Mouse (Mus musculus) limb, embryonic 11.5 days (tissue): ENCODE measurements around the gene Cyp3a13. TPM values are rescaled to one million over a fixed set of nuclear protein-coding genes. Genes with fewer than 3 reads are reported as not detected.
"Not testable (repeated sequence)": the region's sequence is repeated elsewhere in the genome, so short reads cannot be mapped to it uniquely, and the experiment has no call there.

Experiments
- ATAC-seq: fragments of 200-750 bp; cut with Nextera tagmentation; 2 replicates; pipeline ENCODE4 v1.8.0; 2017; ENCODE audit warnings: low read depth; ENCODE audit not compliant: insufficient number of reproducible peaks, low FRiP score, low TSS enrichment
- DNase-seq: peaks from one replicate; pipeline ENCODE4 v3.0.0-alpha.2; 2015; ENCODE audit warnings: low spot score
- H3K27ac ChIP-seq: fragments of 300-500 bp; sonication (generic); replicated peaks from 2 replicates; pipeline ENCODE4 v1.5.1; 2014; ENCODE audit warnings: low read depth, mild to moderate bottlenecking, low read length
- H3K27me3 ChIP-seq: fragments of 300-500 bp; sonication (generic); 2 replicates; pipeline ENCODE4 v1.6.1; 2014; ENCODE audit warnings: mild to moderate bottlenecking, low read length, mixed read lengths; ENCODE audit not compliant: control insufficient read depth, insufficient read depth
- H3K36me3 ChIP-seq: fragments of 300-500 bp; sonication (generic); 2 replicates; pipeline ENCODE4 v1.6.1; 2014; ENCODE audit warnings: mild to moderate bottlenecking, low read length, moderate library complexity, mixed read lengths; ENCODE audit not compliant: control insufficient read depth, insufficient read depth
- H3K4me1 ChIP-seq: fragments of 300-500 bp; sonication (generic); 2 replicates; pipeline ENCODE4 v1.6.1; 2014; ENCODE audit warnings: low read length, mixed read lengths; ENCODE audit not compliant: control insufficient read depth, insufficient read depth
- H3K4me2 ChIP-seq: fragments of 300-500 bp; sonication (generic); 2 replicates; pipeline ENCODE4 v1.6.1; 2014; ENCODE audit warnings: low read depth, mild to moderate bottlenecking, moderate library complexity; ENCODE audit not compliant: severe bottlenecking
- H3K4me3 ChIP-seq: fragments of 300-500 bp; sonication (generic); 2 replicates; pipeline ENCODE4 v1.5.1; 2014; ENCODE audit warnings: low read depth, low read length
- H3K9ac ChIP-seq: fragments of 300-500 bp; sonication (generic); 2 replicates; pipeline ENCODE4 v1.6.1; 2014; ENCODE audit warnings: mild to moderate bottlenecking, low read length
- H3K9me3 ChIP-seq: fragments of 300-500 bp; sonication (generic); 2 replicates; pipeline ENCODE4 v1.6.1; 2016; ENCODE audit warnings: low read length; ENCODE audit not compliant: control insufficient read depth
- WGBS: fragments of 180-500 bp; shearing (Covaris S2); extraction: QIAGEN DNeasy Blood & Tissue Kit; methylation state at CpG from one replicate; pipeline ENCODE4 v1.1.7; 2014; 5-methylcytosine and 5-hydroxymethylcytosine counted together
- polyA plus RNA-seq: library from polyadenylated mRNA; unstranded; fragments of >200 nt; fragmentation: Nextera tagmentation; extraction: Ambion mirVana; gene quantifications from 2 replicates; pipeline ENCODE4 v1.2.1, GENCODE M21; 2014

Cyp3a13 gene
- polyA plus RNA-seq, 1 experiment from 2014 or later = not detected

- WGBS = 92% methylated on average over 2 of the region's 2 CpGs
- no peaks in the 10 kb centered on the region for H3K4me1 ChIP-seq
- H3K36me3 ChIP-seq = no peaks in the 10 kb centered on the region
- H3K4me2 ChIP-seq = no peak overlapping the region
- no peak for DNase-seq
- H3K27me3 ChIP-seq = no peaks in the 10 kb centered on the region
- no peaks in the 10 kb centered on the region for H3K9me3 ChIP-seq
- no peak for ATAC-seq
- no peak overlapping the region for H3K9ac ChIP-seq
- H3K4me3 ChIP-seq = no peak overlapping the region
- H3K27ac ChIP-seq = no peak overlapping the region
These were observed 15.1 kb upstream of the Cyp3a13 start for GRCm38 (mm10) chr5:137936486-137936885.

- H3K36me3 ChIP-seq, H3K4me1 ChIP-seq, H3K27ac ChIP-seq, H3K4me2 ChIP-seq, H3K9me3 ChIP-seq, DNase-seq, H3K4me3 ChIP-seq, H3K27me3 ChIP-seq, H3K9ac ChIP-seq, ATAC-seq: not testable (repeated sequence)
- WGBS = 72% methylated on average over 2 of the region's 2 CpGs
These were observed 12.5 kb upstream of the Cyp3a13 start for GRCm38 (mm10) chr5:137933934-137934333.

GRCm38 (mm10) chr5:137928439-137928838 lies 7.0 kb upstream of the Cyp3a13 start:
- H3K4me2 ChIP-seq = no peak overlapping the region
- H3K36me3 ChIP-seq = no peaks in the 10 kb centered on the region
- 77% methylated on average over 11 of the region's 11 CpGs for WGBS
- no peak for ATAC-seq
- DNase-seq = no peak
- H3K27ac ChIP-seq = no peak overlapping the region
- no peaks in the 10 kb centered on the region for H3K27me3 ChIP-seq
- no peak overlapping the region for H3K4me3 ChIP-seq
- no peak overlapping the region for H3K9ac ChIP-seq
- no peaks in the 10 kb centered on the region for H3K4me1 ChIP-seq
- H3K9me3 ChIP-seq = no peaks in the 10 kb centered on the region

GRCm38 (mm10) chr5:137922171-137922570 lies 752 bp upstream of the Cyp3a13 start:
- Histone ChIP-seq H3K4me3 (no peak overlapping the region), H3K9ac (no peak overlapping the region)
- ATAC-seq = no peak

GRCm38 (mm10) chr5:137915550-137915949 lies 5.9 kb downstream of the Cyp3a13 start:
- Histone ChIP-seq H3K4me2 (no peak overlapping the region), H3K27ac (no peak overlapping the region), H3K36me3 (no peaks in the 10 kb centered on the region), H3K9ac (no peak overlapping the region), H3K4me1 (no peaks in the 10 kb centered on the region), H3K4me3 (no peak overlapping the region), H3K27me3 (no peaks in the 10 kb centered on the region), H3K9me3 (no peaks in the 10 kb centered on the region)
- no peak for ATAC-seq
- DNase-seq = no peak
- WGBS = 76% methylated on average over 6 of the region's 6 CpGs

More at GRCm38 (mm10) chr5:137922171-137922570, 752 bp upstream of the Cyp3a13 start:
- H3K4me1 ChIP-seq = no peaks in the 10 kb centered on the region
- H3K36me3 ChIP-seq = no peaks in the 10 kb centered on the region
- no peaks in the 10 kb centered on the region for H3K27me3 ChIP-seq
- no peak overlapping the region for H3K27ac ChIP-seq
- no peak overlapping the region for H3K4me2 ChIP-seq
- no peaks in the 10 kb centered on the region for H3K9me3 ChIP-seq
- no peak for DNase-seq

GRCm38 (mm10) chr5:137914508-137914907 lies 6.9 kb downstream of the Cyp3a13 start:
- no peak overlapping the region for H3K27ac ChIP-seq
- H3K4me1 ChIP-seq = no peaks in the 10 kb centered on the region
- H3K4me3 ChIP-seq = no peak overlapping the region
- H3K4me2 ChIP-seq = no peak overlapping the region
- no peak for ATAC-seq
- no peaks in the 10 kb centered on the region for H3K9me3 ChIP-seq
- H3K36me3 ChIP-seq = no peaks in the 10 kb centered on the region
- H3K27me3 ChIP-seq = no peaks in the 10 kb centered on the region
- DNase-seq = no peak
- no peak overlapping the region for H3K9ac ChIP-seq

GRCm38 (mm10) chr5:137909564-137910262 lies 11.7 kb downstream of the Cyp3a13 start:
- ATAC-seq (no peak), DNase-seq (no peak)
- Histone ChIP-seq H3K27ac (no peak overlapping the region), H3K9ac (no peak overlapping the region), H3K9me3 (no peaks in the 10 kb centered on the region), H3K4me3 (no peak overlapping the region), H3K4me1 (no peaks in the 10 kb centered on the region), H3K27me3 (no peaks in the 10 kb centered on the region), H3K36me3 (no peaks in the 10 kb centered on the region), H3K4me2 (no peak overlapping the region)
- WGBS = 89% methylated on average over 3 of the region's 3 CpGs

- no peak overlapping the region for H3K9ac ChIP-seq
- H3K27me3 ChIP-seq = no peaks in the 10 kb centered on the region
- 84% methylated on average over 1 of the region's 1 CpGs for WGBS
- no peak overlapping the region for H3K27ac ChIP-seq
- ATAC-seq = no peak
- H3K4me3 ChIP-seq = no peak overlapping the region
- no peak for DNase-seq
- H3K9me3 ChIP-seq = no peaks in the 10 kb centered on the region
- H3K36me3 ChIP-seq = no peaks in the 10 kb centered on the region
- H3K4me2 ChIP-seq = no peak overlapping the region
- H3K4me1 ChIP-seq = no peaks in the 10 kb centered on the region
These were observed 23.6 kb downstream of the Cyp3a13 start for GRCm38 (mm10) chr5:137897812-137898211.

- Histone ChIP-seq H3K4me3 (no peak overlapping the region), H3K36me3 (no peaks in the 10 kb centered on the region), H3K9me3 (no peaks in the 10 kb centered on the region), H3K9ac (no peak overlapping the region), H3K4me2 (no peak overlapping the region), H3K4me1 (no peaks in the 10 kb centered on the region), H3K27ac (no peak overlapping the region), H3K27me3 (no peaks in the 10 kb centered on the region)
- no peak for DNase-seq
- no peak for ATAC-seq
- 60% methylated on average over 1 of the region's 1 CpGs for WGBS
These were observed 28.5 kb downstream of the Cyp3a13 start for GRCm38 (mm10) chr5:137892954-137893353.
